Mouse (Mus musculus) right cerebral cortex, postnatal 14 days (tissue): ENCODE measurements around the gene Tnpo3.

Experiments
- DNase-seq: peaks from one replicate; pipeline ENCODE4 v3.0.0; 2022

Gene Tnpo3

DNA sequence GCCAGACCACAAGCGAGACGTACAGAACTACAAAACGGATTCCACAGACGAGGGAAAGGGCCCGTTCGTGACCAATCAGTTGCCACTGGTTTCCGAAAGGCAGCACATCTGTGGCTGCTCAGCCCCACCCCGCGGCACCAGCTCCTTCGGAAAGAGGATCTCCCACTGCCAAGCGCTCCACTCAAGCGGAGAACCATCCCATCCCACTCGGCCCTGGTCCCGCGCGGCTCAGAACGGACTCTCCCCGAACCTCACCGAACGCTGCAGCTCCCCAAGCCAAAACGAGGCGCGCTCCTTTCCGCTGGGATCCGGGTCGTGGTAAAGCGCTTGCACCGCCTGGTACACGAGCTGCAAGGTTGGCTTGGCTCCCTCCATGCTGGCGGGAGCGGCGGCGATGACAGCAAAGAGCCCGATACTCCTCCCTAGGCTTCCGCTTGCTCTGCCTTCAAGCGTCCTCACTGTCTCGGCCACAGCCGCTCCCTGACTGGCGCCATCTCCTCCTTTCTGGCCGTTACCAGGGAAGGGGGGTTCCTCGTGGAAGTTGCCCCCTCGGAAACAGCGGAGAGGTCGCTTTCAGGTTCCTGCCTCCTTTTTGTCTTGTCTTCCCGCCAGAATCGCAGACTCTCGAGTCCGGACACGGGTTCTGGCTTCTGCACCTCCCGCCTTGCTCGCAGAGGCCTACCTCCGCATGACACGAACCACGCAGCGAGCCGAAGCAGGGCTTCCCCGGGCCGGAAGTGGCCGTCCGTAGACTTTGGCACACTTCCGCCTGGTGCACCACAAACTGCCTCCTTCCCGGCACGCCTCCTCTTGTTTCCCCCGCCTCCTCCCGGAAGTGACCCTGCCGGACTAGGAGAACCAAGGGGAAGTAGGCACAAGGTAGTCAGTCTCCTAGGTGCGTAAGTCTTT is at the start of gene Tnpo3:
Tnpo3 (minus strand) TSS at position 777 of the 909 bp plus-strand sequence.
- peak; percentile 91 for DNase-seq

DNA sequence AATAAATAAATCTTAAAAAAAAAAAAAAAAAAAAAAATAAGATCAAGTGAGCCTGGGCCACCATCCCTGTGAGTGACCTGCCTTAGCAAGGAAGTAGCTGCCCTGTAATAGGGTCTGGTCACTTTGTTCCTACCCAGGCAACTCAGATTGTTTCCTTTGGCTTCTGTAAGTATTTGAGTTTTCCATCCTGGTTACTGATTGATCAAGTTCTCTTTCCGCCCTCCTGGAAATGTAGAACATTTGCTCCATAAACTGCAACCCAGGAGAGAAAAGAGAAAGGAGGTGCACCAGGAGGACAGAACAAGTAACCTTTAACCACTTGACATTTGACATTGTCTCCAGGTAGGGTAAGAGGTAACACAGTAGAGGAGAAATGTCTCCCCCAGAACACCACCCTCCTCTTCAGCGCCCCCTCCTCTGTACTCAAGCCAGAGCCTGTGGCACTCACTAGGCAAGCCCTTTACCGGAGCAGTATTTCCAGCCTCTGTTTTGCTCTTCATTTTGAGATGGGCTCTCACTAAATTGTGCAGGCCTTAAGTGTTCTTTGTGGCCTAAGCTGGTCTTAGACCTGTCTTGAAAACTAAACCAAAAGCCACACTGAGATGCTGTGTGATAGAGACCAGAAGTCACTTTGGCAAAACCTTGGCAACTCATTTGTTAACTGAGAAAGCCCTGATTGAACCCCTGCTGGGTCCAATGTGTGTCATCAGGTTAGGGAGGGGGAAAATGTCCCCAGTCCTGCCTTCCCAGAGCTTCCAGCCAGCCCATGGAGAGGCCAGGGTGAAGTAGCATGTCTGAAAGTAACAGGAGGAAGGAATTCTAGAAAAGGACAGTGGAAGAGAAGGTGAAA is 49.2 kb upstream of the Tnpo3 start:
- DNase-seq: no peak

DNA sequence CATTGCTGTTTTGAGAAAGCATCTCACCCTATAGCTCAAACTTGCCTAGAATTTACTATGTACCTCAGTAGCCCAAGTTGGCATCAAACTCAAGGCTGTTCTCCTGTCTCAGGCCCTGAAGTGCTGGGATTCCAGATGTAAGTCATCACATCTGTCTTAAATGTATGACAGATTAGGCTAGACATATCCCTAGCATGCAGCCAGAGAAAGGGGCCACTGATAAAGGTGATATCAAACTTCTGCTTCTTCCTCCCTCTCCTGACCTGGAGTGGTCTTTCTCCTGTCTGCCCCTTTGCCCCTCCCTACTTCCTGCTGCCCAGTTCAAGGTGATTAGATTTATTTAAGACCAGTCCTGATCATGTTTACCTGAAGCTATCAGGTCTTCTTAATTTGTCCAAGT is 43.6 kb upstream of the Tnpo3 start:
- DNase-seq: no peak

DNA sequence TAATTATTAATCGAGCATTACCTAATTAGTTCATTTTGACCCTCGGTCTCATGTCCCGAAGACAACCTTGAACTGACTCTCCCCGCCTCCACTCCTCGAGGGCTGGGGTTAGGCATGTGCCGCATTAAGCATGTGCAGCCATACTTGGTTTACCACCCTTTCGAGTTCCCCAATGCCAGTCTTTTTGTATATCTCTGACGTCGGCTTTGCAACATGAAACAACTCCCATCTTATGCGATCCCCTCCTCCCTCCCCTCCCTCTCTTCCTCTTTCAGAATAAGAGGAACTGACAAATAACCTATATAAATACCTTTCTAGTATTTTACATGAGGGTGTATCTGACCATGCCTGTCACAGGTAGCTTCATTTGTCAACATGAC is 40.5 kb upstream of the Tnpo3 start:
- DNase-seq: no peak

DNA sequence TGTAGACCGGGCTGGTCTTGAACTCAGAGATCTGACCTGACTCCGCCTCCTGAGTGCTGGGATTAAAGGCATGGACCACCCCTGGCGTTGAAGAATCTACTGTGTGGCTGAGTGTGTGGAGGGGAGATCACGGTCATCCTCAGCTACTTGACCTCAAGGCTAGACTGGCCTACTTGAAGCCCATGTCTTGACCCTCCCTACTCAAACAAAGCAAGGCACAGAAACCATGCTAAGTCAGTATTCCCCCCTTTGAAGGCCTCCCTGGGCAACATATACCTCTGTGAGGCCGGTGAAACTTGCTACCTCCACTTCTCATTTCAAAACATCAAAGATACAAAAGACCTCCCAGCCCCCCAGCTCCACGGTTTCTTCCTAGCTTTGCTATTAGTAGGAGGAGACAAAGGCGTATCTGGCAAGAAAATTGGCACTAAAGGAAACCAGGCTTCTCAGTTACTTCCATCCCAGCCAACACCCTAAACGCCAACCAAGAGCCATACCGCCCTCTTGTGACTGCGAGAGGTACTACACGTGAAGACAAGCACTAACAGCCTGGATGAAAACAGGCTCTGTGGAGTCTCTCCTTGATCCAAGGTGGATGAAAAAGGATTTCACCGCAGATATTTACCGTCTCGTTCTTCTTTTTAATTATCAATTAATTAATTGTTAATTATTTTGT is 39.9 kb upstream of the Tnpo3 start:
- peak; percentile 85 for DNase-seq

DNA sequence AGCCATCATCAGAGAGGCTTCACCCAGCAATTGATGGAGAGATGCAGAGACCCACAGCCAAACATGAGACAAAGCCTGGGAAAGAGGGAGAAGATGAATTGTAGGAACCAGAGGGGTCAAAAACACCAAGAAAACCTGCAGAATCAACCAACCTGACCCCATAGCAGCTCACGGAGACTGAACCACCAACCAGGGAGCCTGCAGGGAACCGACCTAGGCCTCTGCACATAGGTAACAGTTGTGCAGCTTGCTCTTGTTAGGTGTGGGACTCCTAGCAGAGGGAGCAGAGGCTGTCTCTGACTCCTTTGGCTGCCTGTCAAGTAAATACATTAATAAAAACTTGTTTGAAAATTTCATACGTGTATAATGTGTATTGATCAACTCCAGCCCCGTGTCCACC is 32.1 kb upstream of the Tnpo3 start:
- DNase-seq: no peak

DNA sequence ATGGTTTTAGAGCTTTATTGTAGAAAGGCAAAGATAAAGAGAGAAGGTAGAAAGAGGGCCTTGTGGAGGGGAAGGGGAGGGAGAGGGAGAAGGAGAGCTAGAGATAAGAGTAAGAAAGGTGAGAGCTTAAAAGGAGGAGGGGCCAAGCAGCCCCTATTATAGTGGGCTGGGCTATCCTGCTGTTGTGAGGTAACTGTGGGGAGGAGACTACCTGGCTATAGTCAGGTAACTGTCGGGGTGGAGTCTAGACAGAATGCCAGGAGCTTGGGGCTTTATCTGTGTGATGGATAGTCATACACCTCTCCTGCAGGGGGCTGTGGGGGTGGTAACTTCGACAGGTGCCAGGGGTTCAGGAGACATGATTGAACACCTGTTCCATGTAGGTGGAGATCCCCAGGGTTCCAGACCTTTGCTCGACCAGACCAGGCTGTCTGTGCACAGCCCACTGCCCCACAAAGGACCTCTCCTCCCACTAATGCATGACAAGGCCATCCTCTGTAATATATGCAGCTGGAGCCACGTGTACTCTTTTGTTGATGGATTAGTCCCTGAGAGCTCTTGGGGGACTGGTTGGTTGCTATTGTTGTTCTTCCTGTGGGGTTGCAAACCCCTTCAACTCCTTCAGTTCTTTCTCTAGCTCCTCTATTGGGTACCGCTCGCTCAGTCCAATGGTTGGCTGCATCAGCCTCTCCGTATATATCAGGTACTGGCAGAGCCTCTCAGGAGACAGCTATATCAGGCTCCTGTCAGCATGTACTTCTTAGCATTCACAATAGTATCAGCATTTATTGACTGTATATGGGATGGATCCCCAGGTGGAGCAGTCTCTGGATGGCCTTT is 30.1 kb upstream of the Tnpo3 start:
- no peak for DNase-seq

DNA sequence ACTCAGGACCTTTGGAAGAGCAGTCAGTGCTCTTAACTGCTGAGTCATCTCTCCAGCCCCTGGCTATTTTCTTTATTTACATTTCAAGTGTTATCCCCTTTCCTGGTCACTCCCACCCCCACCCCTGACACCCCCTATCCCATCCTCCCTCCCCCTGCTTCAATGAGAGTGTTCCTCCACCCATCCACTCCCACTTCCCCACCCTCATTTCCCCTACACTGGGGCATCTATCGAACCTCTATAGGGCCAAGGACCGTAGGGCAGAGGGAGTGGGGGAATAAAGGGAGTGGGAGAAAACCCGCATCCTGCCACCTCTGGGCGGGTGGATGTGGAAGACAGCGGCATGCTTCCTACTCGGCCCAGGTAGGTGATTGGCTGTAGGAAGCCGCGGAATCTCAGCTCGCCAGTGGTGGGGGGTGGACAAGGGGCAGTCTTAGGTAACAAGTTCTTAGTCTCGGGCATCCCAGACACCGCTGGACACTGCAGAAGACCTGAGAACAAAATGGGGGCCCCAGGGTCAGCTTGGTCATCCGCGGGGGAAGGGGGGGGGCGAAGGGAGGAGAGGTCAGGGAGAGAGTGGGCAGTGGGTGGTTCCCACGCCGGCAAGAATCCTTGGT is 29.3 kb upstream of the Tnpo3 start:
- no peak for DNase-seq

DNA sequence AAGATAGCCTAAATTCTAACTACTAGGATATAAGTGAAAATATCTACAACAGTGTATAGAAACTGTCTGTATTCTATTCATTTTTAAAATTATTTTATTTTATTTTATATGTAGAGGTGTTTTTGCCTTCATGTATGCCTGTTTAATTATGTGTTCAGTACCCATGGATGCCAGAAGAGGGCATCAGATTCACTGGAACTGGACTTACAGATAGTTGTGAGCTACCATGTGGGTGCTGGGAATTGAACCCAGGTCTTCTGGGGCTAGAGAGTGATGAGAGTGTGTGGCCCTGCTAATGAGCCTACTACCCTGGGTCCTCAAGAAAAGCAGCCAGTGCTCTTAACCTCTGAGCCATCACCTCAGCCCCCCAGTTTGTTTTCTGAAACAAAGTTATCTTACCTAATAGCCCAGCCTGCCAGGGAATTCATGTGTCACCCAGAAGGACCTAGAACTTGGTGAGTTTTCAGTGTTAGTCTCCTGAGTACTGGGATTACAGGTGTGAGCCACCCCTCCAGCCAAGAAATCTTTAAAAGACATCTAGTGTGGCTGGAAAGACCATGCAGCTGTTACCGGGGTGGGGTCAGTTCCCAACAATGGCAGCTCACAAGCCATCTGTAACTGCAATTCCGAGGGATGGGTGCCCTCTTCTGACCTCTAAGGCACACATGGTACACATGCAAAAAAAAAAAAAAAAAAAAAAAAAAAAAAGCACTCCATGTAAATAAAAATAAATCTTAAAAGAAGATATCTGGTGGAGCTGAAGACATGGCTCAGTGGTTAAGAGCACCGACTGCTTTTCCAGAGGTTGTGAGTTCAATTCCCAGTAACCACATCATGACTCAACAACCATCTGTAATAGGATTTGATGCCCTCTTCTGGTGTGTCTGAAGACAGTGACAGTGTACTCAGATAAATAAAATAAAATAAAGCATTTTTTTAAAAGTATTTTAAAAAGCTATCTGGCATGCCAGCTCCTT is 28.0 kb upstream of the Tnpo3 start:
- DNase-seq: no peak

DNA sequence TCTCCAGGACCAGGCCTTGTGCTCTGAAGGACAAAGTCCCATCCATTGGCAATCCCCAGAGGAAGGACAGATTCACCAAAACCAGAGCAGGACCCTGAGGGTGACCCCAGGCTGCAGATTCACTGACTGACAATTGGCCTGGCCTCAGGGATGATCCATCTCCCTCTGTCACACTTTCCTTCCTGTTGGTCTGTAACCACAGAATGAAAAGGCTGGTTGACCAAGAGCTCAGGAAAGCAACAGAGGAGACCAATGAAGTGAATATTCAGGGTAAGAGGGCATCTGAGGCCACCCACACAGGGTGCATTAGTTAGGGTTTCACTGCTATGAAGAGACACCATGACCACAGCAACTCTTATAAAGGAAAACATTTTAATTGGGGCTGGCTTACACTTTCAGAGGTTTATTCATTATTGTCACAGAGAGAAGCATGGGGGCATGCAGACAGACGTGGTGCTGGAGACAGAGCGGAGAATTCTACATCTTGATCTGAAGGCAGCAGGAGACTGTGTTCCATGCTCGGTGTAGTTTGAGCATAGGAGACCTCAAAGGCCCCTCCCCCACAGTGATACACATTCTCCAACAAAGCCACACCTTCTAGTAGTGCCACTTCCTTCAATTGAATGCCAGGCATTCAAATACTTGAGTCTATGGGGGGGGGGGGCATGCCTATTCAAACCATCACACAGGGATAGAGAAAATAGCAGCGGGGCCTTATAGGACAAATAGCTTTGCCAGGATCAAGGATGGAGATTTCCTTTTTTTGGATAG is 26.8 kb upstream of the Tnpo3 start:
- no peak for DNase-seq

DNA sequence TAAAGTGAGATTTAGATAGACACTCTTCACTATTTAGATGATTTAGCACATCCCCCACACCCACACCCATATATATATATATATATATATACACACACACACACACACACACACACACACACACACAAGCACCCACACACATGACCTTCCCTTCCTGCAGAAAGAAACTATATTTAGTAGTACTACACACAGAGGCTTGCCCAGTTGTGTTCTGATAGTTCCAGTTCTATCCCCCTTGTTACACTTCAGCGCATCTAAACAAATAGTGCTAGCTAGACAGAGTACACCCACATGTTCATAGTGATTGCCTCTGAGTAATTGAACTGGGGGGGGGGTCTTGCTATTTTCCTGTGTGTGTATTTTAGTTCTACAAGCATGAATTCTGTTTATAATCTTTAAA is 24.9 kb upstream of the Tnpo3 start:
- no peak for DNase-seq

DNA sequence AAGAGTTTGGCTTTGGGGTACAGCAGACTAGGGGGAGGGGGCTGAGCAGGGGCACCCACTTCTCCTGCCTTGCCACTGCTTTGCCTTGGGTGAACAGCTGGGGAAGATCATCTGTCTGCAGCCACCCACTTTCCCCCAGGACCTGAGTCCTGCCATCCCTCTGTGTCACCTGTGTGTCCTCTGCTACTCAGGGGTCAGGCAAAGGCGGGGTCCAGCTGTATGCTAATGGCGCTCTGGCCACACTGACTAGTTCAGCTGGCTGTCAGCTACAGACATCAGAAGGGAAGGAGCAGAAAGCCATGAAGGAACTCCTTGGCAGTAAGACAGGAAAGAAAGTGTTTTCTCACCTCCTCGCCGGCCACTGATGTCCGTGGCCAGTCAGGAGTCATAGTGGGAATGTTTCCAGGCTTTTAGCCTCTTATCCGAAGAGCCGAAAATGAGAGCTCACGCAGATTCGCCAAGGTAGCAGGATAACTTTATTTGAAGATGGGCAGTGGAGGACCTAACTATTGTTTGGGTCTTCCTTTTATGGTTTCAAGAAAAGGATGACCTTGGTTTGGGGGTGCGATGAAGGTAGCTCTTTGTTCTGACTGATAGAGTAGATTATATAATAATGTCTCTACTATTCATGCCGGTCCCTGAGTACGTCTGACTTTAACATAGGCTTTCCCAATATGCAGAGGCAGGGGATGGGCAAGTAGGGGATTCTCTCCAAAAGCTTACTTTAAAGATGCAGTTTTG is 23.0 kb upstream of the Tnpo3 start:
- no peak for DNase-seq

DNA sequence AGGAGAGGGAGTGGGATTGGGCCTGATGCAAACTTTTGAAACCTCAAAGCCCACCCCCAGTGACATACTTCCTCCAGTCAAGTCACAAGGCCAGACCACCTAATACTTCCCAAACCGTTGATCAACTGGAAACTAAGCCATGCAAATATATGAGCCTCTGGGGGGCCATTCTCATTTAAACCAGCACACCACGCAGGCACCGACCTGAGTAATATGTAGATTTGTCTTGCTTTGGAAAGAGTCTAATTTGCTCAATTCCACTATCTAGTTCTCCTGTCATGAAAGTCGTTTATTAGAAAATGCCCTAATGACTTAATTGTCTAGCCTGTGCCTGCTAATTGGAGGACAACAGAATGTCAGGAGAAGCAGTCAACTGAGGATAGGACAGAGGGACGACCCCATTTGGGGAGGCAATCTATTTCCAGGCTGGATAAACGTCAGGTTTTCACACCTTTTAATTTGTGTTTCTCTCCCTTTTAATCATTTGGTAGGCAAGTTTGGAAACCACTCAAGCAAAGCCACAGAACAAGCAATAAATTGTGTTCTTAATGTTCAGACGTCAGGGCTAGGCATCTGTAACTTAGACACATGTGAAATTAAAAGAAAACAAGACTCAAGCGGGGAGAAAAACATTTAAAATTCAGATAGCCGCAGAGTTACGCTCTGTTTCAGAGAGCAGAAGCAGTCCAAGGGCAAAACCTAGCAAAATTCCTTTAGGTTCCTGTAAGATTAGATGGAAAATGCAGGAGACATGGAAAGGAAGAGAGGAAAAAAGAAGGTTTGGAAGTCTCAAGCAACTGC is 22.3 kb upstream of the Tnpo3 start:
- DNase-seq: no peak

DNA sequence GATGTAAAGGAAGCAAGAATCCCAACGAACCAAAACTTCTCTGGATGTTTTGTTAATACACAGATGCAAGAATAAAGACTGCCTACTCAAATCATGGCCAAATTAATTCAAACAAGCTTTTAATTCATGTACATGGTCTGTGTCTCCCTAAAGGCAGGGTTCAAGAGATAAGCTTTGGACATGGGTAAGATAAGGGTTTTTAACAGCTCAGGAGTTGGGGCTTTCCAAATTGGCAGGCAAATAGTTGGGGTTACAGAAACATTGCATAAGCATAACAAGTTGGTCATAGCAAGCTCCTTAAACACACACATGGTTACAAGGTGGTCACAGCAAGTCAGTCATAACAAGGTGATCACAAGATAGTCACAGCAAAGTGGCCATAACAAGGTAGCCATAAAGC is 20.5 kb upstream of the Tnpo3 start:
- DNase-seq: no peak

DNA sequence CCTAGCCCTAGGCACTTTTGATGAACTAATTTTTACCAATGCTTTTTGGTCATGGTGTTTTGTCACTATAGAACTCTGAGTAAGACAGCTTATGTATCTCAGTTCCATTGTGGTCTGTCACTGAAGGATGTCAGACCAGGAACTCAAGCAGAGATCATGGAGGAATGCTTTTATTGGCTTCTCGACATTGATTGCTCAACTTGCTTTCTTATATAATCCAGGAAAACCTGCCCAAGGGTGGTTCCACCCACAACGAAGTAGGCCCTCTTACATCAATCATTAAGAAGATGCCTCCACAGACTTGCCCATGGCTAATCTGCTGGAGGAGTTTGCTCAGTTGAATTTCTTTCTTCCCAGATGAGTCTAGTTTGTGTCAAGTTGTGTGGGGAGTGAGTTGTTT is 18.1 kb upstream of the Tnpo3 start:
- DNase-seq: no peak

DNA sequence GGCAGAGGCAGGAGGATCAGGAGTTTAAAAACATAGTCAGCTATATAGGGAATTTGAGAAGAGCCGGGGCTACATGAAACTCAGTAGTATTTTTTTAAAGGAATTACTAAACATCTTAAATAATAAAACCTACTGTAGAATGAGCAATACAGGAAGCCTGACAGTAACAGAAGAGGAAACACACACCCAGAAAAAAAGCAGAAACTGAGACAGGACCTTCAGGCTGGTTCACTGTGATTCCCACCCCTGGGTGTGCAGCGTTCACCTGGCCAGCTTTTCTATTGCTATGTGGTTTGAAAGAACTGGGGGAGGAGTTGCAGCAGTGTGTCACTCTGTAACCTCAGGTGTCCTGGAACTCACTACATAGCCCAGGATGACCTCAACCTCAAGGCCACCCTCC is 14.2 kb upstream of the Tnpo3 start:
- no peak for DNase-seq

DNA sequence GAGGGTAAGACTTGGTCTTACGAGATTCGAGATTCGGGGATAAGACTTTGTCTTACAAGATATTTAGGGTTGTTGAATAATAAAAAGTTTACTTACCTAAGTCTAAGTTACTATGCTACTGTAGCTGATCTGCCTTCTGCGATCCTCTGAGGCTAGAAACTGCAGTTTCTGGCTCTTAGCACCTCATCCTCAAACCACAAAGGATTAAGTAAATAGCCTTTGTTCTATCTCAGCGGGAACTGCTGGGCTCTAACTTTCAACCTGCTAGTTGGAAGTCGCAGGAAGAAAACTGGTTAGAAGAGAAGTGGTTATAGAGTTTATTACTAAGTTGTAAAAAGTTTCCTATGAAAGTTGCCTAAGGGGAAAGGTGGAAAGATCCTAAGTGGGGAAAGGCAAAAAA is 12.6 kb upstream of the Tnpo3 start:
- no peak for DNase-seq

DNA sequence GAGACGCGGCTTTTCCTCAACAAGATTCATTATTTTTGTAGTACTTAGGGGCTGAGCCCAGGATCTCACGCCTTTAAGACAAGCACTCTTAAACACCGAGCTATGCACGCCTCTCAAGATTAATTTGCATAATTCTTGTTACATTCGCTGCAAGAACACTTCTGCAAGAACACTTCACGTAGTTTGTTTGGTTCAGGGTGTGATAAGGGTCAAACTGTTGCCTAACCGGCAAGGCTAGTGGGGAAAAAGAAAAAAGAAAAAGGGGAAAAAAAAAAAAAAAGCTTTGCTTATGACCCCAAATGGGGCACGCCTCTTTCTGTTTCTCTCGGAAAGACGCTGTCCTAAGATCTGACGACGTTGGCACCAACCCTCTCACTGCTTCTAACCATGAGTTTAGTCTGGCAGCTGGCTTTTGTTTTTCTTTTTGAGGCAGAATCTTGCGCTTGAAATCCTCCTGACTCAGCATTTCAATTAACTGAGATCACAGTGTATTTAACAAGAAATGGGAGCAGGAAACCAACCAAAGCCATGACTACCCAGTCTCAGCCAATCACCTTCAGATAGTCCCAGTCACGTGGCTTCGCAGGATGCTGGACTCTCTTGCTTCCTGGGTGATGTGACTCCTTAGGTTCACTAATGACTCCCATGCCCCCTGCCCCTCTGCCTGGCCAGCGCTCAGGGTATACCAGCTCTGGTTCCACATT is 11.3 kb upstream of the Tnpo3 start:
- no peak for DNase-seq
